Mouse (Mus musculus): ENCODE measurements around the gene Sema3g. TPM values are rescaled to one million over a fixed set of nuclear protein-coding genes. Genes with fewer than 3 reads are reported as not detected.

Gene Sema3g
- 1.1 TPM in 2 replicates for polyA plus RNA-seq (2015; fragmentation: Nextera tagmentation; extraction: Ambion mirVana)

GRCm38 (mm10) chr14:31217666-31218065 is at the start of gene Sema3g:
TSS of gene Sema3g (plus strand) at chr14:31217860.

GRCm38 (mm10) chr14:31168425-31168824 is 49.2 kb upstream of the Sema3g start, which contains the start of gene Stab1:
TSS of gene Stab1 (minus strand) at chr14:31168641.

GRCm38 (mm10) chr14:31208084-31208483 is 9.6 kb upstream of the Sema3g start, which contains the start of gene Tnnc1:
TSS of gene Tnnc1 (plus strand) at chr14:31208312.

GRCm38 (mm10) chr14:31216846-31217245 is 814 bp upstream of the Sema3g start, which contains the start of gene Nisch:
TSS of gene Nisch (minus strand) at chr14:31216946.

GRCm38 (mm10) chr14:31251084-31251604 is 33.5 kb downstream of the Sema3g start, which contains the start of the genes Phf7 and Bap1:
TSS of gene Phf7 (minus strand) at chr14:31251317.
TSS of gene Bap1 (plus strand) at chr14:31251450.

Other genes starting within 250 kb of the Sema3g start
- gene Glt8d1, start 216.5 kb upstream of the Sema3g start, polyA plus RNA-seq (2015; fragmentation: Nextera tagmentation; extraction: Ambion mirVana) = 20.8 and 29.2 TPM in 2 replicates
- 311 and 313 TPM in 2 replicates for gene Spcs1, start 216.2 kb upstream of the Sema3g start, polyA plus RNA-seq (2015; fragmentation: Nextera tagmentation; extraction: Ambion mirVana)
- 64.9 and 65.8 TPM in 2 replicates for gene Pbrm1, start 198.7 kb upstream of the Sema3g start, polyA plus RNA-seq (2015; fragmentation: Nextera tagmentation; extraction: Ambion mirVana)
- gene Gnl3, start 198.7 kb upstream of the Sema3g start, polyA plus RNA-seq (2015; fragmentation: Nextera tagmentation; extraction: Ambion mirVana) = 135 and 137 TPM in 2 replicates
- 136 and 138 TPM in 2 replicates for gene Smim4, start 88.9 kb upstream of the Sema3g start, polyA plus RNA-seq (2015; fragmentation: Nextera tagmentation; extraction: Ambion mirVana)
- gene Nt5dc2, start 86.8 kb upstream of the Sema3g start, polyA plus RNA-seq (2015; fragmentation: Nextera tagmentation; extraction: Ambion mirVana) = 88.3 and 97.0 TPM in 2 replicates
- gene Stab1, start 49.2 kb upstream of the Sema3g start, polyA plus RNA-seq (2015; fragmentation: Nextera tagmentation; extraction: Ambion mirVana) = 28.7 and 37.1 TPM in 2 replicates
- 0.53 and 0.75 TPM in 2 replicates for gene Tnnc1, start 9.5 kb upstream of the Sema3g start, polyA plus RNA-seq (2015; fragmentation: Nextera tagmentation; extraction: Ambion mirVana)
- gene Nisch, start 914 bp upstream of the Sema3g start, polyA plus RNA-seq (2015; fragmentation: Nextera tagmentation; extraction: Ambion mirVana) = 94.1 and 119 TPM in 2 replicates
- 12.9 TPM in 2 replicates for gene Phf7, start 33.5 kb downstream of the Sema3g start, polyA plus RNA-seq (2015; fragmentation: Nextera tagmentation; extraction: Ambion mirVana)
- gene Bap1, start 33.6 kb downstream of the Sema3g start, polyA plus RNA-seq (2015; fragmentation: Nextera tagmentation; extraction: Ambion mirVana) = 36.9 TPM in 2 replicates
- 0.50 and 0.70 TPM in 2 replicates for gene Dnah1, start 106.0 kb downstream of the Sema3g start, polyA plus RNA-seq (2015; fragmentation: Nextera tagmentation; extraction: Ambion mirVana)
- gene Capn7, start 118.8 kb downstream of the Sema3g start, polyA plus RNA-seq (2015; fragmentation: Nextera tagmentation; extraction: Ambion mirVana) = 17.7 and 20.7 TPM in 2 replicates
- 20.2 and 31.5 TPM in 2 replicates for gene Sh3bp5, start 218.2 kb downstream of the Sema3g start, polyA plus RNA-seq (2015; fragmentation: Nextera tagmentation; extraction: Ambion mirVana)